Mouse (Mus musculus): ENCODE results near the gene Lbh. TPM values are rescaled to one million over a fixed set of nuclear protein-coding genes. Genes with fewer than 3 reads are reported as not detected.

Lbh gene
- polyA plus RNA-seq, 1 experiment from 2014 or later: 1.8 TPM

DNA sequence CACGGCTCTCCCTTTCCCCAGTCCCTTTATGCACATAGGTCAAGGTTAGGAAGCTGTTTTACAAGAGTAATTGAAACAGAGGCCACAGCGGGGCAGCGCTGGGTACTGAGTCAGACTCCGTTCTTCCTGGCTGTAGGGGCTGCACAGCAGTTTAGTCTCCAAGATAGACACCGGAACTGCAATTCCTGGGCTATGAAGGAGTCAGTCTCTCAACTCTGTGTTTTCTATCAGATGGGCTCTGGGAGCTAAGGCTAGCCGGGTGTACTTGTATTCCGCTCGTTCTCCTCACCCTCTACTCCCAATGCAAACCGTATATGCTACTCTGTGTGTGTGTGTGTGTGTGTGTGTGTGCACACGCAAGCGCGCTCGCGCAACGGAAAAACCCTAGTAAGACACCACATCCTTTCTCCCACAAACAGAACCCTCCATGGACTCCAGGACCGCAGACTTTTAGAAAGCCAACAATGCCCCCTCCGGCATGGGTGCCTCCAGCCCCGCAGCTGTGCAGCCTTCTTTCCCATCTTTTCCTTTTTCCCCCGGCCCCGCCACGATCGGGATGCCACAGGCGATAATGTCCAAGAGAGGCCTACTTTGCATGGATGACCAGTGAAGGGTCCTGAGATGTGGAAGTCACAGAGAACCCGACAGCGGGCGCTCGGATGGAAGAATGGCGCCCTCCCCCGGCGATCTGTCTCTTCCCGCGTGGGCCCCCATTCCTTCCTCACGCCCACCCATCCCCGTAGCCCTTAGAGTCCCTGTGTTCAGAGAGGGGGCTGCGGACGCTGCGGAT lies 669 bp upstream of the Lbh start:
- H3K9me3 ChIP-seq: no peaks in the 10 kb centered on the region
- peak; percentile 60 for DNase-seq (ENCODE audit: extremely low spot score, low spot score)
- peak overlapping the region; percentile 70 for H3K4me3 ChIP-seq
- WGBS: 2% methylated on average over 37 of the region's 37 CpGs
- H3K36me3 ChIP-seq (replicated peaks): peaks cover 14% of the 10 kb centered on the region
- peak overlapping the region; percentile 91 for H3K27ac ChIP-seq
- H3K4me1 ChIP-seq: peaks cover 47% of the 10 kb centered on the region
- peaks cover 29% of the 10 kb centered on the region for H3K27me3 ChIP-seq (ENCODE audit: poor library complexity, severe bottlenecking)

DNA sequence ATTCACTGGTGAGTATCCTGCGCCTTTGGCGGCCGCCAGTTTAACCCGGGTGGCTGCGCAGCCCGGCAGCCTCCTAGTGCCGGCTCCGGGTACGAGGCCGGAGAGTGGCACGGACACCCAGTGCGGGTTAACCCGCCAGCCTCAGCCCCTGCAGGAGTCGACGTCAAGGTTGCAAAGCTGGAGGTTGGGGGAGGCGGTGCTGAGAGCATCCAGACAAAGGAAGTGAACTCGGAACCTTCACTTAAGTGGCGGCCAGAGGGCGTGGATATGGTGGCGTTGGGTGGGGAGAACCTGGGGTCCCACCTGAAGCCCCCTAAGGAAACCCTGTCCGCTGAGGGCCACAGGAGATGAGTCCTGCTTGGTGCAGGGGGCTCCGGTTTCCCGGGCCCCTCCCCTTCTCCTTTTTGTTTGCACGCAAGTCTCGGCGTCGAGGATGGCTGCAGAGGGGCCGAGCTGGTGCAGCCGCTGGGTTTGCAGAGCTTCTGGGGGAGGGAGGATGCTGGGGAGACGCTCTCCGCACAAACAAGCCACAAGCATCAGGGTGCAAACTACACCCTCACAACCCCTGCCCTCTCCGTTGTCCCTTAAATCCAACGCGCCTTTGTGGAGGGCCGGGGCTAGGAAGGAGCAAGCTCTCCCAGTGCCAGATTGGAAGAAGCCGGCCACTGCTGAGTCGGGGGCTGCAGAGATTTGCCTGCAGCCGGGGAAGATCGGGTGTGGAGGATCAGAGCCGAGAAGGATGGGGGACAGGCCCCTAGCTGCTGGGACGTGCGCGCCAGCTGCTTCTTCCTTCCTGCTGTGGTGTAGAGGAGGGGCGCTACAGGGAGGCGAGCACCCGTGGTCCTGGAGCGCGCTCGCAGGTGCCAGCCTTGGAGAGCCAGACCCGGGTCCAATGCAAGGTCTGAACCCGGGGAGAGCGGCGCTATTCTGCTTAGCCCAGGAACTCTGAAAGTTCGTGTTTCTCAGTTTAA lies 751 bp downstream of the Lbh start:
- Histone ChIP-seq H3K4me1 (peaks cover 54% of the 10 kb centered on the region), H3K4me3 (peak overlapping the region; percentile 70)
- under 1% methylated on average over 53 of the region's 54 CpGs for WGBS

DNA sequence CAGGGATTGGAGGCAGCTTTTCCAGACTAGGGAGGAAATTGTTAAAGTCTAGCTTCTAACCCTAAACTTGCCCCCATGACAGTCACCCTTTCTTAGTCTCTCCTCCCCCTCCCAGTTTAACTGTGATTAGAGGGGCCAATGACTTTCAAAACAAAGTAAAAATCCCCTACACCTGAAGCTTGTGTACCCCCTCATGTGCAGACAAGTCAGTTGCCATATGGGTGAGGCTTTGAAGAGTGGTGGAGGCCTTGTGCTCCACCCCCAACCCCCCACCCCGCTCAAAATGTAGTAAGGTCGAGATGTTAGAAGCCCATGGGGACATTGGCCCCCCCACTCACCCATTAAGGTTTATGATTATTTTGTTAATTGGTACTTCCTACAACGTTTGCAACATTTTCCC lies 1.5 kb downstream of the Lbh start:
- Histone ChIP-seq H3K36me3 (replicated peaks) (peaks cover 34% of the 10 kb centered on the region), H3K4me1 (peaks cover 54% of the 10 kb centered on the region), H3K4me3 (peak overlapping the region; percentile 70), H3K9me3 (no peaks in the 10 kb centered on the region), H3K27ac (peak overlapping the region; percentile 91), H3K27me3 (ENCODE audit: poor library complexity, severe bottlenecking) (peaks cover 29% of the 10 kb centered on the region)
- WGBS: 3% methylated on average over 3 of the region's 3 CpGs
- DNase-seq (ENCODE audit: extremely low spot score, low spot score): no peak

More for the DNA sequence above, 751 bp downstream of the Lbh start:
- Histone ChIP-seq H3K36me3 (replicated peaks) (peaks cover 28% of the 10 kb centered on the region), H3K27me3 (ENCODE audit: poor library complexity, severe bottlenecking) (peaks cover 29% of the 10 kb centered on the region), H3K27ac (peak overlapping the region; percentile 91), H3K9me3 (no peaks in the 10 kb centered on the region)
- DNase-seq (ENCODE audit: extremely low spot score, low spot score): peak; percentile 71

DNA sequence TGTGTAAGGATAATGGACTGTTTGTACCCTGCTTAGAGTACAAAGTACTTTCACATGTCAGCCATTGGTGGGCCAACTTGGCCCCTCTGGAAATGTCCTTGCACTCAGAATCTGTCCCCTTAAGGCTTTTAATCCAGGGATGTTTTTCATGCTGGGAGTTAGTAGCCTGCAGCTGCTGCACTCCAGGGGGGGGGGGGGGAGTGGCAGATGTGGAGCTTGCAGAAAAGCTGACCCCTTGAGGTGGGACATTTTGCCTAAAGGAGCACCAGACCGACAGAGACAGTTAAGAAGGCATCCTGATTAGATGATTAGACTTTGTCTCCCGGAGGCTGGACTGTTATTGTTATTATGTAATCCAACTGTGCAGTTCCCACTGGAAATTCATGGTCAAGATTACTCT lies 2.3 kb downstream of the Lbh start:
- no peak for DNase-seq (ENCODE audit: extremely low spot score, low spot score)
- Histone ChIP-seq H3K9me3 (no peaks in the 10 kb centered on the region), H3K27ac (no peak overlapping the region), H3K36me3 (replicated peaks) (peaks cover 41% of the 10 kb centered on the region), H3K4me3 (peak overlapping the region; percentile 32; the same call in 1 of the 2 replicates), H3K27me3 (ENCODE audit: poor library complexity, severe bottlenecking) (peaks cover 29% of the 10 kb centered on the region), H3K4me1 (peaks cover 61% of the 10 kb centered on the region)
- WGBS: 17% methylated on average over 2 of the region's 2 CpGs

DNA sequence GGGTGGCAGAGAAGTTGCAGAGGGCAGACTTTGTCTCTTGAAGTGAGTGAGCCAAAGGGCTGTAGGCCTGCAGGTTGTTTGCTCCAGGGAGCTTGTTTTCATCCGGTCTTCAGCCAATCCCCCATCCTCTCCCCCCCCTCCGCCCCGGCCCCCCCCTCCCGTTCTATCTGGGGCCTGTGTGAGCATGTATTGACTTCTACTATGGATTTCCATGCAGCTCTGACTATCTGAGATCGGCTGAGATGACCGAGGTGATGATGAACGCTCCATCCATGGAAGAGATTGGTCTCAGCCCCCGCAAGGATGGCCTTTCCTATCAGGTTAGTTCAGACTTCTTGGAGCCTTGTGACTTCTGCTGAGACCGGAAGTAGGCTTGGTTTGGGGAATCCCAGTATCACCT lies 2.9 kb downstream of the Lbh start:
- Histone ChIP-seq H3K27me3 (ENCODE audit: poor library complexity, severe bottlenecking) (peaks cover 24% of the 10 kb centered on the region), H3K27ac (no peak overlapping the region), H3K9me3 (no peaks in the 10 kb centered on the region), H3K4me1 (peaks cover 66% of the 10 kb centered on the region), H3K4me3 (peak overlapping the region; percentile 32; the same call in 1 of the 2 replicates), H3K36me3 (replicated peaks) (peaks cover 43% of the 10 kb centered on the region)
- 65% methylated on average over 7 of the region's 9 CpGs for WGBS
- no peak for DNase-seq (ENCODE audit: extremely low spot score, low spot score)

DNA sequence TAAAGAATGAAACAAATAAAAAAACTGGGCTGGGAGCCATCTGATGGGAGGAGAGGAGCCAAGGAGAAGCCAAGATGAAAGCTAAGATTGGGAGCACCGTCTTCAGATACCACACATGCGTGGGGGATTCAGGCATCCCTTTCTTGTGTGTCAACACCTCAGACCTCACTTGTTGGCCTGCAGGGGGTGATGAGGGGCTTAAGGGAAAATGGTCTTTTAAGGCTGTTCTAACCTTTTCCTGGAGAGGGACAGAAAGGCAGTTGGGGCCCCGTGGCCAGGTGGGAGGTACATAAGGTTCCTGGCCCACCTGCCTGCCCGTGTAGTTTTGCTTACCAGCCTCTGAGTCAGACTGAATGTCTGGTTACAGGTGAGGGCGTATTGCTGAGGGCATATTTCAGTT lies 4.1 kb downstream of the Lbh start:
- WGBS: 84% methylated on average over 5 of the region's 5 CpGs
- no peaks in the 10 kb centered on the region for H3K9me3 ChIP-seq
- no peak for DNase-seq (ENCODE audit: extremely low spot score, low spot score)
- H3K36me3 ChIP-seq (replicated peaks): peaks cover 55% of the 10 kb centered on the region
- H3K4me1 ChIP-seq: peaks cover 70% of the 10 kb centered on the region
- peaks cover 14% of the 10 kb centered on the region for H3K27me3 ChIP-seq (ENCODE audit: poor library complexity, severe bottlenecking)
- no peak overlapping the region for H3K27ac ChIP-seq
- no peak overlapping the region for H3K4me3 ChIP-seq

- Histone ChIP-seq H3K27me3 (ENCODE audit: poor library complexity, severe bottlenecking) (peaks cover 14% of the 10 kb centered on the region), H3K36me3 (replicated peaks) (peaks cover 55% of the 10 kb centered on the region), H3K4me1 (peaks cover 62% of the 10 kb centered on the region), H3K27ac (no peak overlapping the region), H3K4me3 (no peak overlapping the region), H3K9me3 (no peaks in the 10 kb centered on the region)
- DNase-seq (ENCODE audit: extremely low spot score, low spot score): no peak
- 83% methylated on average over 4 of the region's 4 CpGs for WGBS
These were observed 5.2 kb downstream of the Lbh start for GRCm38 (mm10) chr17:72923283-72923682.

GRCm38 (mm10) chr17:72924295-72924694 lies 6.2 kb downstream of the Lbh start:
- DNase-seq (ENCODE audit: extremely low spot score, low spot score): no peak
- Histone ChIP-seq H3K9me3 (no peaks in the 10 kb centered on the region), H3K27me3 (ENCODE audit: poor library complexity, severe bottlenecking) (peaks cover 14% of the 10 kb centered on the region), H3K36me3 (replicated peaks) (peaks cover 62% of the 10 kb centered on the region), H3K4me3 (no peak overlapping the region), H3K27ac (no peak overlapping the region), H3K4me1 (peaks cover 53% of the 10 kb centered on the region)
- 89% methylated on average over 8 of the region's 8 CpGs for WGBS

DNA sequence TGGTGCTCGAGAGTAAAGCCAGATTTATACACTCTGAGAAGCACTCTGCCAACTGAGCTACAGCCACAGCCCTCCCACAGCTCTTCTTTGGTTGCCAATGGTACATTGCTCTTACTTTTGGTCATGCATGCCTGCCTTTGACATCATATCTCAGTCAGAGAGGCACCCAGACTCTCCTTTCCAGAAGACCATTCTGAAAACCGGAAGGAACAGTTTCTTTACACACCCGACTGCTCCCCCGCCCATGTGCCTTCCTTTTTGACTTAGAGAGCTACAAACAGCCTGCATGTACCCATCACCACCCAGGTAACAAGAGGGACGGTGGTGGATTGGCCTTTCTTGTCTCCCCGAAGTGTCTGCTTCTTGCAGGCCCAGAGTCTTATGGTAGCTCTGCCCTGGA lies 7.0 kb downstream of the Lbh start:
- Histone ChIP-seq H3K9me3 (no peaks in the 10 kb centered on the region), H3K4me3 (no peak overlapping the region), H3K36me3 (replicated peaks) (peaks cover 64% of the 10 kb centered on the region), H3K27ac (peak overlapping the region; percentile 82), H3K4me1 (peaks cover 47% of the 10 kb centered on the region), H3K27me3 (ENCODE audit: poor library complexity, severe bottlenecking) (peaks cover 10% of the 10 kb centered on the region)
- DNase-seq (ENCODE audit: extremely low spot score, low spot score): no peak
- 92% methylated on average over 6 of the region's 6 CpGs for WGBS

- peak; percentile 51 for DNase-seq (ENCODE audit: extremely low spot score, low spot score)
- 56% methylated on average over 12 of the region's 12 CpGs for WGBS
These were observed 7.9 kb downstream of the Lbh start for GRCm38 (mm10) chr17:72925804-72926617.

GRCm38 (mm10) chr17:72926994-72927393 lies 8.9 kb downstream of the Lbh start:
- DNase-seq (ENCODE audit: extremely low spot score, low spot score): no peak
- peaks cover 70% of the 10 kb centered on the region for H3K36me3 ChIP-seq (replicated peaks)

More at GRCm38 (mm10) chr17:72925804-72926617, 7.9 kb downstream of the Lbh start:
- Histone ChIP-seq H3K27ac (peak overlapping the region; percentile 82), H3K36me3 (replicated peaks) (peaks cover 72% of the 10 kb centered on the region), H3K9me3 (no peaks in the 10 kb centered on the region), H3K4me3 (no peak overlapping the region), H3K27me3 (ENCODE audit: poor library complexity, severe bottlenecking) (0 out of 2 replicates have a peak, but pooled peaks cover 1% of the 10 kb centered on the region), H3K4me1 (peaks cover 38% of the 10 kb centered on the region)

DNA sequence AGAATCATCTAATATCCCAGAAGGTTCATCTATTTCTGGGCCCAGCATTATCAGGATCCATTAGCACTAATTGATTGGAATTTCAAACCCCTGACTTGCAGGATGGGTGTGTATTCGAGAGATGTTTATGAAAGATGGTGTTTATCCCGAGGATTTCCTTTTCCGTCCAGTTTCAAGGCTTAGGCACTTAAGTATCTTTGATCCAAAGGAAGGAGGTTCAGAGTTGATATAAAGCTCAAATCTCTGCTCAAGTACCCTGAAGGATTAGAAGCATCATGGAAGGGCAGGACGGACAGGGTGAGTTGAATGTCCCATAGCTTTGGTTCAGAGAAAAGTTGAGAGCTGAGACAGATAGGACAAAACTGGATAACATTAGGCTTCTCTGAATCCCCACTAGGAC lies 15.0 kb downstream of the Lbh start:
- 93% methylated on average over 4 of the region's 4 CpGs for WGBS
- Histone ChIP-seq H3K36me3 (replicated peaks) (peaks cover 58% of the 10 kb centered on the region), H3K4me3 (no peak overlapping the region), H3K27ac (no peak overlapping the region), H3K27me3 (ENCODE audit: poor library complexity, severe bottlenecking) (no peaks in the 10 kb centered on the region), H3K4me1 (peaks cover 15% of the 10 kb centered on the region), H3K9me3 (peaks cover 13% of the 10 kb centered on the region)
- DNase-seq (ENCODE audit: extremely low spot score, low spot score): no peak

More at GRCm38 (mm10) chr17:72926994-72927393, 8.9 kb downstream of the Lbh start:
- Histone ChIP-seq H3K4me1 (peaks cover 34% of the 10 kb centered on the region), H3K4me3 (no peak overlapping the region), H3K27me3 (ENCODE audit: poor library complexity, severe bottlenecking) (no peaks in the 10 kb centered on the region), H3K27ac (peak overlapping the region; percentile 82), H3K9me3 (peaks cover 7% of the 10 kb centered on the region)
- WGBS: 87% methylated on average over 8 of the region's 8 CpGs

Measured in forebrain, embryonic 10.5 days (tissue).